Mouse (Mus musculus) urinary bladder, postnatal 14 days (tissue): ENCODE measurements around the gene Ccdc88c.

Source experiments
- DNase-seq: peaks from one replicate; pipeline ENCODE4 v3.0.0; 2021; ENCODE audit warnings: low spot score

The Ccdc88c gene

GRCm38 (mm10) chr12:100966253-100966652 is 62.6 kb downstream of the Ccdc88c start:
- peak; percentile 33 for DNase-seq

- no peak for DNase-seq
Observed at GRCm38 (mm10) chr12:100965298-100965697, 63.6 kb downstream of the Ccdc88c start.

GRCm38 (mm10) chr12:100958621-100959592 is 69.9 kb downstream of the Ccdc88c start:
- DNase-seq = peak; percentile 76

GRCm38 (mm10) chr12:100958006-100958405 is 70.8 kb downstream of the Ccdc88c start:
- DNase-seq = peak; percentile 72

GRCm38 (mm10) chr12:100957257-100957656 is 71.6 kb downstream of the Ccdc88c start:
- DNase-seq = no peak

- DNase-seq = no peak
Observed at GRCm38 (mm10) chr12:100956825-100957224, 72.0 kb downstream of the Ccdc88c start.

GRCm38 (mm10) chr12:100956028-100956427 is 72.8 kb downstream of the Ccdc88c start:
- no peak for DNase-seq

GRCm38 (mm10) chr12:100953926-100954325 is 74.9 kb downstream of the Ccdc88c start:
- no peak for DNase-seq

GRCm38 (mm10) chr12:100952193-100952931 is 76.5 kb downstream of the Ccdc88c start:
- peak; percentile 82 for DNase-seq

- no peak for DNase-seq
Observed at GRCm38 (mm10) chr12:100949146-100949545, 79.7 kb downstream of the Ccdc88c start.

- no peak for DNase-seq
Observed at GRCm38 (mm10) chr12:100948021-100948420, 80.8 kb downstream of the Ccdc88c start.

GRCm38 (mm10) chr12:100945948-100946347 is 82.9 kb downstream of the Ccdc88c start:
- no peak for DNase-seq

- DNase-seq = no peak
Observed at GRCm38 (mm10) chr12:100945501-100945900, 83.4 kb downstream of the Ccdc88c start.

- no peak for DNase-seq
Observed at GRCm38 (mm10) chr12:100944921-100945336, 83.9 kb downstream of the Ccdc88c start.

- no peak for DNase-seq
Observed at GRCm38 (mm10) chr12:100943146-100943545, 85.7 kb downstream of the Ccdc88c start.

- DNase-seq = no peak
Observed at GRCm38 (mm10) chr12:100941361-100941760, 87.5 kb downstream of the Ccdc88c start.

- DNase-seq = no peak
Observed at GRCm38 (mm10) chr12:100937441-100938360, 91.2 kb downstream of the Ccdc88c start.

GRCm38 (mm10) chr12:100936737-100937136 is 92.1 kb downstream of the Ccdc88c start:
- no peak for DNase-seq

GRCm38 (mm10) chr12:100936116-100936515 is 92.7 kb downstream of the Ccdc88c start:
- DNase-seq = peak; percentile 72

- no peak for DNase-seq
Observed at GRCm38 (mm10) chr12:100934796-100935195, 94.1 kb downstream of the Ccdc88c start.

GRCm38 (mm10) chr12:100931653-100932052 is 97.2 kb downstream of the Ccdc88c start:
- DNase-seq = no peak

- no peak for DNase-seq
Observed at GRCm38 (mm10) chr12:100928286-100928685, 100.6 kb downstream of the Ccdc88c start.
